Mouse (Mus musculus) kidney, postnatal 25 days (tissue): ENCODE results near the gene Sorcs3.
A peak's percentile ranks its signal among the peaks of the same experiment; 100 is the strongest.

Experiments
- DNase-seq, 2 experiments: peaks; one replicate each; pipeline ENCODE4 v3.0.0; 2021; ENCODE audit warnings: mixed read lengths in 2 of 2

Gene Sorcs3

DNA sequence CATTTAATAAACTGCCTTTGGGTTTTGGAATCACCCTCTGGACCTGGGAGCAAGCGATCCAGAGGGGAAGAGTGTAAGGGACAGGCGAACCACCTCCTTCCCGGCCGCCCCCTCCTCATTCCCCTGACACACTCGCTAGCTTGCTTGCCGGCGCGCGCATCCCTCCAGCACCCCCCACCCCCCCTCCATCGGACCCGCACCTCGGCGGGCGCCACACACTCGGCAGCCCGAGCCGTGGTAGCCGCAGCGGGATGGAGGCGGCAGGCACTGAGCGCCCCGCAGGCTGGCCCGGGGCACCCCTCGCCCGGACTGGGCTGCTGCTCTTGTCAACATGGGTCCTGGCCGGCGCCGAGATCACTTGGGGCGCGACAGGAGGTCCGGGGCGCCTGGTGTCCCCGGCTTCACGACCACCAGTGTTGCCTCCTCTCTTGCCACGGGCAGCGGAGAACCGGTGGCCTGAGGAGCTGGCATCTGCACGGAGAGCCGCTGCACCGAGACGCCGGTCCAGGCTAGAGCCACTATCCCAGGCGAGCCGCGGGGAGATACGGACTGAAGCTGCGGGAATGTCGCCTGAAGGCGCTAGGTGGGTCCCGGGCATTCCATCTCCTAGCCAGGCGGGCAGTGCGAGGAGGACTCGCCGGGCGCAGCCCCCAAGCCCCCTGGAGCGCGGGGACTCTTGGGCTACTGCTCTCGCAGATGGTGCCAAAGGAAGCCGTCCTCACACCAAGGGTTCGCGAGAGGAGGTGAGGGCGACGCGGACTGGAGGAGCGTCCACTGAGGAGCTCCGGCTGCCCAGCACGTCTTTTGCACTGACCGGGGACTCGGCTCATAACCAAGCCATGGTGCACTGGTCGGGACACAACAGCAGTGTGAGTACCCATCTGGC is at the start of gene Sorcs3:
Gene Sorcs3 (plus strand): TSS at position 97 of the 886 bp plus-strand sequence.
- no peak for DNase-seq

DNA sequence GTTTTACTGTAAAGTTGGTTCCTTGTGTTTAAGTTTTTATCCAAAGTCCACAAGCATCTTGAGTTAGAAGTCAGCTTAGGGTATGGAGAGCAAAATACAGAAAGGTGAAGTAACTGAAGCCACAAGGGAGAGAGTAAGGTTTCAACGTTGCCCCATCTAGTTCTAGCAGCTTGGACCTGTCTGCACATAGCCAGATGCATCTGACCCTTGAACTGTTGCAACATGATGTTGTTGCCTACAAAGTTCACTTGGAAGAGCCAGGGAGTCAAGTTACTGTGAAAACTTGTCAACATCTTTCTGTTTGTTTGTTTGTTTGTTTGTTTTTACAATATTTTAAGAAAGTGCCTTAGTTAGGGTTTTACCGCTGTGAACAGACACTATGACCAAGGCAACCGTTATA is 40.5 kb upstream of the Sorcs3 start:
- DNase-seq: peak in 1 of 2 experiments; percentile 29

DNA sequence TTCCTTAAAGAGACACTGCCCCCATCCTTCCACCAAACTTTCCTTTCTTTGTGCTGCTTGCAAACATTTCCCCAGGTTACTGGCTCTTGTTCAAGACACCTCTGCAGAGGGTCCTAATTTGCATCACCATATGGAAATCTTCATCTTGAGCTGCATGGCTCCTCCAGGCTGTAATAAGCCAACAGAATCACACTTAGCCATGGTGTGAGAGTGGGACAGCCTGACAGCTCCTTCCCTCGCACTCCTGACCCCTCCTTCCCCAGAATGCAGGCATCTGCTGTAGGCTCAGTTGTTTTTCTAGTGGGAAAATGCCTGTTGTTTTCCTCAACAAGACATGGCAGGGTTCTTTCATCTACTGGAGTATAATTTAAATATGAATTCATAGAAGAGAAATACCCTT is 38.7 kb upstream of the Sorcs3 start:
- no peak for DNase-seq

DNA sequence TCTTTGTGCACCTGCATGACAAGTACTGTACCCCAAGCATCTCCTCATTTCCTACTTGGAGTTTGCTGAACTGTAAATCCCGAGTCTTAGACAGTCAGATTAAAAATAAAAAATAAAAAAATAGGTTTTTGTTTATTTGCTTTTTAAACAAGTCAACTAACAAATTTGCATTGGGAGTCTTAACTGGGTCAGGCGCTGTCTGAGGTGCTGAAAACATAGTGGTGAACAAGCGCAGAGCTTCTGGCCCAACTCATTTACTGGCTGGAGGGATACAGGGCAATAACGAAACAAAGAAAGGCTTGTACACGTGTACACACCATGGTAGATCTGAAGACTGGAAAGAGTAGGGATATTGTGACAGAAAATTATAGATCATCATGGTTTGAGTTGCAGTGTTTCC is 37.5 kb upstream of the Sorcs3 start:
- no peak for DNase-seq

DNA sequence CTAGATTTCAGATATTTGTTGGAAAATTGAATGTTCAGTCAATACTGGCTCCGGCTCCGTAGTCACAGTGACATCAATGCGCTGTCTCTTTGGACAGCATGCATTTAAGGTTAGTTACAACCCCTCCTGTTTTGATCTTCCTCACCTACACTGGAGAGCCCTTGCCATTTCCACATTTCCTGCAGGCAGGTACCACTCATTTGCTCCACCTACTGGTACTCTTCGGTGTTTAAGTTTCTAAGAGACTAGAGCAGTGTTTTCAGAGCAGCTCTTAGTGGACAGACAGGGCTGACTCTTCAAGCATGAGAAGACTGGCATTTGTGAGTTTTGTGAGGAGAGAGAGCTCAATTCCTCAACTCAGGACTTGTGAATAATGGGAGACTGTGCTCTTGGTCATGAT is 31.1 kb upstream of the Sorcs3 start:
- DNase-seq: peak in 1 of 2 experiments; percentile 3

DNA sequence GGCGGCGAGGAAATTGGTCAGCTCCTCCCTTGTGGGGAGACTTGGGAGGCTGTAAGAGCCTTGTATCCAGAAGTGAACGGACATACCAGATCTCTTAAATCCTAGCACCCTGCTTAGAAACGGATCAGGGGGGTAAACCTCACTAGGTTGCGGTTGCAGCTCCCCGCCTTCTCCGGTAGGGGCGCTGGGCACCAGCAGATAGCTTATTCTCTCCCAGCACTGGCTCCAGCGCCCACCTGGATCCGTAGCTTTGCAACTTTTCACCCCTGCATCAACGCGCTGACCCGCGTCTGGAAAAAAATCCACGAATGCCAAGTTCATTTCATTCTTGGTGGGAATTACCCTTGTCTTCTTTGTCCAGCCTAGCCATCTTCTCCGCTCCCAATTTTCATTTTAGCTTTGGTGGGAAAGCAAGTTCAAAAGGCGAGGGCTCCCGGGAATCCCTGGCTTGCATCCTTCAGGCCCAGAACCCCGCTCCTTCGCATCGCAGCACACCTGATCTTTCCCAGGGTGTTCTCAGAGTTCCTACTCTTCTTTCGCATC is 1.8 kb upstream of the Sorcs3 start:
- DNase-seq: peak in 1 of 2 experiments; percentile 62

DNA sequence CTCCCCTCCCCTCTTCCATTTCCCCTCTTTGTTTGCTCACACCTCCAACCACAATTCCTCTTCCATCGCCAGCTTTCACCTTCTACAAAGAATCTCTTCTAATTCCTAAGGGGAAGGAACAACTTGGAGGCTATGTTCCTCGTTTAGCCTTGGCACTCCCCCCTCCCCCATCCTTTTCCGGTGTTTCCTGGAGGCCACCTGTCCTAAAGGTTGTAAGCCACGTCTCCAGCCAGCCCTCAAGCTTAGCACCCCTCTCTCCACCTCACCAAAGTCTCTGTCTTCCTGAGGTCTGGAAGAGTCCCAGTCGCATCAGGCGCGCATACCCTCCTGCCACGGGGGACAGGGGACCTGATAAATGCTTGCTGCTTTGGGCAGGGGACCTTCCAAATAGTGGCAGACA is 1.3 kb upstream of the Sorcs3 start:
- no peak for DNase-seq

DNA sequence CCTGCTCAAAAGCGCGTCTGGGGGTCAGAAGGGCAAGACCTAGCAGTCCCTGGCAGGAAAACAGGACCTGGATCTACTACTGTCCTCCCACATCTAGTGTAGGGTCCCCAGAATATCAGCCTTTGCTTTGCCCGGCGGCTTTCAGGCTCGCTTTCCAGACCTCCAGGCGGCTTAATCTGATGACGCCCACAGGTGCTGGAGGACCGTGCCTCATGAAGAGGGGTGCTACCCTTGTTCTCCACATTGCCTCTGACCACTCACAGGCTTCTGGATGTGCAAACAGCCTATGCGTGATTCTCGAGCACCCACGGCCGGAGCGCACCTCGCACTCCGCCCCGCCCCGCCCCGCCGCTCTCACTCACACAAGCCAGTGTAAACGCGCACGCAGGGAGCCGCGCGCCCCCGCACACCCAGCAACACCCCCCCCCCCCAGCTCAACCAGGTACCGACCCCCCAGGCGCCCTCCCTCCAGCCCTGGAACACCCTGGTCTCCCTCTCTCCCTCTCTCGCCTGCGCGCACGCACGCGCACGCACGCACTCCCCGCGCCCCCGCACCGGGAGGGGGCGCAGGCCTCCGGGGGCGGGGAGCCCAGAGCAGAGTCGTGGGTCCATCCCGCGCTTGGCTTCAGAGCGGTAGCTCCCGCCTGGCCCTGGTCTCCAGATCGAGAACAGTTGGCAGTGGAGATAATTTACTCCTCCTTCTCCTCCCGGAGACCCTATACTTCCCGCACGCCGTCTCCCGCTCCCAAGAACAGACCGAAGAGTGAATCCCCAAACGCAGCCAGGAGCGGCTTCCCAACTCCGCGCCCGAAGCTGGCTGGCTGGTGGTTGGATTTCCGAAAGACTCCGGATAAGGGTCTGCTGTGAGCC is 698 bp upstream of the Sorcs3 start:
- DNase-seq: no peak

DNA sequence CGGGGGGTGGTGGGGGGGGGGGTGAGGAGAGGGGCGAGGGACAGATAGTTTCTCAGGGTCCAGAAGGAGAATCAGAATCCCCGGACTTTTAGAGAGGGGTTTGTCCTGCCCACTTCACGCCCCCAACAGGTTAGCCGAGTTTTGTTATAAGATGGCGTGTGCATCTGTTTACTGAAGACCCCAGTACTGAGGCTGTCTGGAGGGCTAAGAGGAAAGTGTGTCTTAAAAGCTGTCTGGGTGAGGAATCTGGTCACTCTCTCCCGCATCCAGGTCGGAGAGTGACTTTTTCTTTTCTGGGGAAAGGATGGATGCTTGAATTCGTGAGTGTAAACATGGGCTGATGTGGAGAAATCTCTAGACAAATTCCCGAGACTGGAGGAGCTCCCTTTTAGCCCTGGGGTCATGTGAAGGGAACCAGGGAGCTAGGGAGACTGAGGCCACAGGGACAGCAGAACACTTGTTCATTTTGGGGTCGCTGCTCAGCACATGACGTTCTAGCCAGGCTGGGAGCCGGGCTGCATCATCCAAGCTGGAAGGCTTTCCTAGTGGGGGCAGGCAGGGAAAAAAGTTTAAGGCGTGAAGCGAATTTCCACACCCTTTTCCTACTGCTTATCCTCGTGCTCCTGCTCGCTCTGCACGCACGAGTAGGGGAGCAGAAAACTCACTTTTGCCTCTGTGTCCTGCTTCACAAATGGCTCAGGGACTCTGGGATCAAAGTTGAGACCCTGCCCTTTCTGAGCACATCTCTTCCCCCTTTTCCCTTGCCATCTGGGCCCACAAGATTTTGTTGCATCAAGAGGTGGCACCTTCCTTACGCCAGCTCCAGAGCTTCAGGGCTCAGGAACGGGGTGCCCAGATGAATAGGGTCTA is 1.3 kb downstream of the Sorcs3 start:
- DNase-seq: no peak

DNA sequence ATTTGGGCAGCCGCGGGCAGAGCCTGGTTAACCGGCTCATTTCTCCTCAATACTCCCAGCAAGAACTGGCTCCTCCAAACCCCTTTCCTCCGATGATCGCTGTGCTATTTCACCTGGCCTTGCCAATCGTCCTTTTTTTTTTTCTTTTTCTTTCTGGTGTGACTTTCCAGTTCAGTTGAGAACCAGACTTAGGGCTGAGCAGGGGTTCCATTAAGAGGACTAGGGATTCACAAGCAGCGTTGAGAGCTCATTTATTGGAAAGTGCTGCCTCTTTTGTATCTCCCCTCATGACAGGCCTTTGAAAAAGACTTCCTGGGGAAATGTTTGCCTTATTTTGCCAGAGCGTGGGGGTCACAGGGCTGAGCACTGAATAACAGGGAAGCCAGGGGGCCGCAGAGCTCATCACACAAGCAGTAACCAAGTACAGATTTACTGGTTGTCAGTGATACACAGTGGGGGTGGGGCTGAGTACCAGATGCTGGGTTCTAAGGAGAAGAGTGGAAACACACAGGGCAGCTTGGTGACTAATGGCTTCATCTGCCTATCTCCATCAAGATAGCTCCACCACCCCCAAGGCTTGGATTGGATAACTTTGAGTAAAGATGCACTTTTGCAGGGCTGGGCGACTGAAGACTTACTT is 2.0 kb downstream of the Sorcs3 start:
- DNase-seq: no peak

DNA sequence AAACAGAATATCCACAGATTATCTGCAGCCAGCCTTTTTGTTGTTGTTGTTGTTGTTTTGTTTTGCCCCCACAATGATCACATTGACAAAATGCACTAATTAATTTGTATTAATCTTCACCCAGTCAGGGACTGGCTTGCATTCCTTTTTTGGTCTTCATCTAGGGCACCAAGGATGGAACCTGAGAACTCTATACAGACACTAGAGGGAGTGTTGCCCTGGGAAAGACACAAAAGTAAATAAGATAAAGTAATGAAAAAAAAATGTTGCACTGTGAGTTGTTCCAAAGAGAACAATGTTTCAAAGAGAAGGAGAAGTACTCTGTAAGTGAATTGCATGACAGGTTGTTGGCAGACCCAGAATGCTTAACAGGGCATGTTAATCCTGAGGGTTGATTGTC is 9.6 kb downstream of the Sorcs3 start:
- no peak for DNase-seq

DNA sequence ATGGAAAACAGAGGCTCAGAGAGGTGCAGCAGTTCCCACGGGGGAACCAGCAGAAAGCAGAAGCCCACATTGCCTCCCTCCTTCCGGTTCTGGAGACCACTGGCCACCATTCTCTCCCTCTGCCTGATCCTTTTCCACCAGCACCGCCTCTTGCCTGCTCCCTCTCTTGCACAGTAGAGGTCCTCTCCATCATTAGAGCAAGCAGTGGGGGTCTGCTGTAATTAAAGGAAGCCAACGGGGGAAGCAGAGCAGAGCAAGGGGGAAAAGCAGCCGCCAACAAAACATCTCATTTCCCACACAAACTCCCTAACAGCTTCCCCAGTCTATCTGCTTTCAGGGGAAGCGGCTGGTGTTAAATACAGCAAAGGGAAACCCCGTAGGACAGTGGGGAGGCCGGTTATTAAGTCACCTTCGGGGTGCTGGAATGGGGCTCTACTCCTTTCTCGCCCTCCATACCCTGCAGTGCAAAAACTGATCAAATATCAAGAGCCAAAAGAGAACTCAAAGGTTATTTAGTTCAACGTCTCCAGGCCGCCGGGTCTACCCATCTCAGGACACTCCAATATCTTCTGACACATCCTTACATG is 32.1 kb downstream of the Sorcs3 start:
- no peak for DNase-seq

DNA sequence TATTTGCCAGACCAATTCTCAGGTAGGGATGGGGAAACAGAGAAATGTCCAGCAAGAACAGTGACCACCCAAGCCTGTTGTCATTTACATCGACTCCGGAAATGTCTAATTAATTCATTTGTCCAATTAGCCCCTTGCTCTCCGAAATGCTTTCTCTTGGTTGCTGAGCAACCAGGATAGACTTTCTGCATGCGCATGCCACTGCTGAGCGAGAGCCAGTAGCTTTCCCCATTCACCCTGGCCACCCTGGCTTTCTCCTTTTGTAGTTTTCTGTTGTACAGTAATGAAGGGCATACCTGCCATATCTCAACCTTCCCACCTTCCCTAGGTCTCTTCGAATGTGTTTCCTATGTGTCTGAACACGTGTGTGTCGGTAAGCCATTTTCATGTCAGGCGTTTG is 32.6 kb downstream of the Sorcs3 start:
- DNase-seq: no peak

DNA sequence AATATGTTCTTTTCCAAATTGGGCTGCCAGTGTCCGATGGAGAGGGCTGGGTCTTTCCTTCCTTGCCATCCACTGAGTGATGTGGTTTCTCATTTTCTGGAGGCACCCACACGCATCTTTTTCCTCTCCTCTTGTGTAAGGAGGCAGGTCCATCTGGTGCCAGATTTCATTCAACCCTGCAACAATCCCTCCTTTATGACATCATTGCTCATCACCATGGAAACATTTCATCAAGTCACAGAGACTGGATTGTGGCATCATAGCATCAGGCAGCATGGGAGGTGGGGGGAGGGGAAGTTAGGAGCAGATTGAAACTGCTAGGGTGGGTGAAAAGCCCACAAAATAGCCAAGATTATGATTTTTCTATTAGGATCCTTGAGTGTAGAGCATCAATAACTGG is 35.1 kb downstream of the Sorcs3 start:
- no peak for DNase-seq

DNA sequence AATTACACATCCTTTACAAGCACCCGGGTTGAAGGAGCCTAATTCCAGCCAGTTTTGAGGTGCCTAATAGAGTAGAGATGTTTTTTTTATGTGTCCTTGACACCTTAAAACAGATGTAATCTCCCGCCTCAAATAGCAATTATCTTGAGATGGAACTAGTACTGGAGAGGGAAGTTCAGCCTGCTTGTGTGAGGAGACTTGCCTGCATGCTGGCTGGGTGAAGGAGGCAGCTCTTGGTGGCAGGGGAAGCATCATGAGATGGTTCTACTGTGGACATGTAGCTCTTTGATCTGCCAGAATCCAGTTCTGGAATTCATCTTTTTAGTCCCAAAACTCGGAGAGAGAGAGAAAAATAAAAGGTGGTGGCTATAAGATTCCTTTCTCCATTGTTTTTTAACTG is 38.2 kb downstream of the Sorcs3 start:
- no peak for DNase-seq

DNA sequence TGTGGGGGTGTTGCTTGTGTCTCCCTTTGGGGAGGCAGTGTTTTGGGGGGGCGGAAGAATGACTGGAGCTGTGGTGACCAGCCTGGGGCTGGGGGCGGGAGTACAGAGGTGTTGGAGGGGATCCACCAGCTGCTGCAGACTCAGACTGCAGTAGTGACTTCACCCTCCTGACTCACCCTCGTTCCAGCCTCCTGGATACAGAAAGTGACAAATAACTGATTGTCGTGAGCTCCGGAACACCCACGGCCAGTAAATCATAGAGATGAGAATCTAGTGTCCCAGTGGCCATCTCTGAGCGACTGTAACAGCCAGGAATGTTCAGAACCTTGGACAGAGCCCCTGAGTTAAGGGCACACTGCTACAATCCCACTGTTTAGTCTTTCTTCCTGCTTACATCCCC is 53.4 kb downstream of the Sorcs3 start:
- DNase-seq: no peak

DNA sequence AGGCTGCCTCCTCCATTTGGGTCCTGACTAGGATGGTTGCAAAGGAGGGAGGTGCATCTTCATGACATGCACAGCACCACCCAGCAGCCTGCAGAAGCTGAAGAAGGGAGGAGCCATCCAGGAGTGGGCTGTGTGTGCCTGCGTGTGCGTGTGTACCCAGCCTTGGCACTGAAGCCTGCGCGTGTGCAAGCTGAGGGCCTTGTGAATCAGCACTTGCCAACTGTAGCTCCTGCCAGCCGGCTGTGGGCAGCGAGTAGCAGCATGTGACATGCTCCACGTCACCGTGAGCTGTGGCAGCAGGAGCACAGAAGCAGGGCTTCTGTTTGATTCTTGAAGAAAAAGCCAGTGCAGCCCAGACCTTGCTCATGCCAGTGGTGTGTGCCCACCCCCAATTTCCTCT is 54.8 kb downstream of the Sorcs3 start:
- DNase-seq: no peak

DNA sequence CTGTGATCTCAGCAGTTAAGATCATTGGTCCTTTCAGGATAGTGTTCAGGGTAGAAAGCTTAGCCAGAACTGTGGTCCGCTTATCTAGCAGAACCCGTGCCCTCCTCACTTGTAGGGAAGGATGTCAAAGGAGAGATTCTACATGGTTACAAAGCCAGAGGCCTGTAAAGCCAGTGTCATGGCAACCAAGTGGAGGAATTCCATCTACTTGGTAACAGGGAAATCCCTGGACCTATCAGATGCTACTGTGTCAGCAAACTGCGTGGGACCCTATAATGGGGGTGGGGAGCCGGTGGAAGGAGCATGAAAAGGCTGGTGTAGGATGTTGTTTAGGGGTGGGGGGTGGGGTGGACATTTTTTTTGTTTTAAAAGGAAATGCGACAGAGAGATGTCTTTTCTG is 57.9 kb downstream of the Sorcs3 start:
- no peak for DNase-seq

DNA sequence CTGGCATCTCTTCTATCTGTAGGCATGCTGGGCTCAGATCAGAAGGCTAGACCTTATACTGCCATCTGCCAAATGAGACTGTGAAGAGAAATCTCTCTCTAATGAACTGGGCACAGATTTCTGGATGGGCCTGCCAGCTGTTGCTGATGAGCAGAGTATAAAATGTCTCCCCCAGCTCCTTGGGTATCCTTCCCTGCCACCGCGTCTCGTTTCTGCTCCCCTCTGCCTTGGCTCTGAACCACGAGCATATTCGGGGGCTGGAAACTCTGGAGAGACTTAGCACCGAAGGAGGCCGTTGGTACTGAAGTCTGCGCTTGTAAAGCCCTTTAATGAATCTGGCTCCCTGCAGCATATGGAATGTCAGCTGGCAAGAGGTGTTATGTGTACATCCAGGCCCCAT is 74.4 kb downstream of the Sorcs3 start:
- no peak for DNase-seq

DNA sequence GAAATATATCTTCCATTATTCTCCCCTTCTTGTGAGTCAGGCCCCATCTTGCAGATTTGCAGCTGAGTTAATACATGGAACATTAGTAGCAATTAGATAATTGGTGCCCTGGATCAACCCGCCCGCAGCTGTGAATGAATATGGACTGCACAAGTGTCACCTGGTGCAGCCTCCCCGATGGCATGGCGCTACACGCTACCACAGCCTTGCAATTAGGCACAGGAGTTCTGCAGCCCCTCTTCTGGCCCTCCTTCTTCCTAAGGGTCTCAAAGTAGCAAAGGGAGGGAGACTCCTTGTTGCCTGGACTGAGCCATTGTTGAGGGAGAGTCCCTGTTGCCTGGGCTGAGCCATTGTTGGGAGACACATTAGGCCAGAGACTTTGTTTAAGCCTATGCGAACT is 76.4 kb downstream of the Sorcs3 start:
- DNase-seq: no peak

DNA sequence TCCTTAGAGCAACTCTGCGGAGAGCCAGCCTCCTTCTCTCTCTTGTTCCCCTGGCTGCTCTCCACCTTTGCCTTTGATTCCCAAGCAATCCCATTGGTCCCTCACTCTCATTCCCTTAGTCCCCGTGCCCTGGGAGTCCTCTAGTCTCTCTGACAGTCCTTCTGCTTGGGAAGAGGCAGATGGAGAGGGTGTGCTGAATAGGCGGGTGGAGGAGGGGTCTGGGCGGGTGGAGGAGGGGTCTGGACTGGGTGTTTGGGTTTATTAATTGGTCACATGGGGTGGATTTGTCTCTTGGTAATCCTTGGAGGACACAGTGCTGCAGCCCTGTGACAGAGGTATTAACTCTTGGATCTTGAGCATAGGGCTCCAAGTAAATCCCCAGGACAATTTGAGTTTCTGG is 77.4 kb downstream of the Sorcs3 start:
- no peak for DNase-seq
